Mouse (Mus musculus): ENCODE results near the gene Insl6.

- TF ChIP-seq CTCF (IDR thresholded peaks at IDR 0.05; ENCODE audit: low read depth): no peak
- TF ChIP-seq EP300 (IDR thresholded peaks at IDR 0.05; ENCODE audit: low read depth): no peak
These were observed 47.5 kb upstream of the Insl6 start for GRCm38 (mm10) chr19:29372621-29373020.
